Mouse (Mus musculus): ENCODE measurements around the gene Mast4.

- TF ChIP-seq CTCF (IDR thresholded peaks at IDR 0.05; ENCODE audit: borderline replicate concordance, insufficient read depth, low read length) (no peak), POLR2A (IDR thresholded peaks at IDR 0.05; ENCODE audit: low read depth, low read length) (peak; percentile 87)
These were observed 237.7 kb downstream of the Mast4 start for GRCm38 (mm10) chr13:103096346-103097150.
